Mouse (Mus musculus) yolk sac, embryonic 10.5 days (tissue): ENCODE measurements at regions not wholly inside any gene's neighbourhood (a gene's known extent, or its start where the extent isn't known, plus 50 kb on each side); places are given as distances from the start of the nearest gene placed in this dataset.

Experiments used
- DNase-seq: peaks from one replicate; pipeline ENCODE4 v3.0.0-alpha.2; 2017; ENCODE audit warnings: low spot score

GRCm38 (mm10) chr13:52152221-52152620, 305.7 kb downstream of the Gadd45g start:
- peak; percentile 26 for DNase-seq

- DNase-seq = no peak
Observed at GRCm38 (mm10) chr13:52153030-52153429, 306.6 kb downstream of the Gadd45g start.

GRCm38 (mm10) chr13:52153576-52153975, 307.1 kb downstream of the Gadd45g start:
- no peak for DNase-seq

- no peak for DNase-seq
Observed at GRCm38 (mm10) chr13:52154111-52154843, 307.8 kb downstream of the Gadd45g start.

GRCm38 (mm10) chr13:52154844-52155587, 308.5 kb downstream of the Gadd45g start:
- DNase-seq = peak; percentile 30

- DNase-seq = no peak
Observed at GRCm38 (mm10) chr13:52155588-52156086, 309.2 kb downstream of the Gadd45g start.

GRCm38 (mm10) chr13:52162676-52163075, 316.2 kb downstream of the Gadd45g start:
- no peak for DNase-seq

- DNase-seq = no peak
Observed at GRCm38 (mm10) chr13:52165531-52165930, 319.1 kb downstream of the Gadd45g start.

GRCm38 (mm10) chr13:52167968-52168367, 321.5 kb downstream of the Gadd45g start:
- no peak for DNase-seq

GRCm38 (mm10) chr13:52172706-52173346, 326.3 kb downstream of the Gadd45g start:
- no peak for DNase-seq

- no peak for DNase-seq
Observed at GRCm38 (mm10) chr13:52175665-52176064, 329.2 kb downstream of the Gadd45g start.

GRCm38 (mm10) chr13:52179977-52180376, 333.5 kb downstream of the Gadd45g start:
- no peak for DNase-seq

- DNase-seq = no peak
Observed at GRCm38 (mm10) chr13:52183635-52184034, 337.2 kb downstream of the Gadd45g start.

- no peak for DNase-seq
Observed at GRCm38 (mm10) chr13:52185574-52185973, 339.1 kb downstream of the Gadd45g start.

- DNase-seq = peak; percentile 12
Observed at GRCm38 (mm10) chr13:52187841-52188604, 341.5 kb downstream of the Gadd45g start.

- no peak for DNase-seq
Observed at GRCm38 (mm10) chr13:52188605-52189003, 342.1 kb downstream of the Gadd45g start.

GRCm38 (mm10) chr13:52189382-52189923, 341.6 kb downstream of the Diras2 start:
- DNase-seq = no peak

GRCm38 (mm10) chr13:52190256-52190655, 340.8 kb downstream of the Diras2 start:
- no peak for DNase-seq

- DNase-seq = no peak
Observed at GRCm38 (mm10) chr13:52190848-52191590, 340.1 kb downstream of the Diras2 start.

- DNase-seq = no peak
Observed at GRCm38 (mm10) chr13:52196917-52197316, 334.2 kb downstream of the Diras2 start.
